Mouse (Mus musculus) kidney, postnatal 36 days (tissue): ENCODE results near the gene Capn8.

Experiments
- DNase-seq, 2 experiments: peaks; one replicate each; pipeline ENCODE4 v3.0.0; 2021 to 2022; ENCODE audit warnings: mixed read lengths in 2 of 2

Capn8 gene

DNA sequence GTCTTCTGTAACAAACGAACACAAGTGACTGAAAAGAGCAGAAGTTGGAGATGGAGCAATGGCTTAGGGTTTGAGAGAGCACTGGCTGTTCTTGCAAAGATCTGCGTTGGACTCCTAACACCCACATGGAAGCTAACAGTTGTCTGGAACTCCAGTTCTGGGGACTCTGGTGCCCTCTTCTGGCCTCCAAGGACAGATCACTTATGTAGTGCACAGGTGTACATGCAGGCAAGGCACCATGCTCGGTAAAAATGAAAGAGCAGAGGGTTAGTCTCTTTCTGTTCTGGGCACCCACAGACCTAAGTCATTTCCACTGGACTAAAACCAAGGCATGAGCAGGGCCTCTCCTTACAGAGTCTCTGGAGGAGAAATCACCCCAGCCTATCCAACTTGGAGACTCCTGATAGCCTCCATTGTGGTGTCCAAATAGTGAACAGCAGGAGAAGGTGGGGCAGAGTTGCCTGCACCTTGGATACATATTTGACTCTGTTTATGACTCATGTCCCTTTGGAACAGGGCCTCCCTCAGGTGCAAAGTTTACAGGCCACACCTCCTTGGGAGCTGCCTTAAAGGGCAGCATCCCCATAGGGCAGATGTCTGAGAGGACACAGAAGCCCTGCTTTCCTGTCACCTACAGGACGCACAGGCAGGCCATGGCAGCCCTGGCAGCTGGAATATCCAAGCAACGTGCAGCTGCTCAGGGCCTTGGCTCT is at the start of gene Capn8:
TSS of gene Capn8 (plus strand) at position 600 of the 713 bp plus-strand sequence.
- peak; percentile 24 to 53 for DNase-seq

- DNase-seq = peak; percentile 90 to 94
Observed at GRCm38 (mm10) chr1:182516758-182517676, 47.8 kb upstream of the Capn8 start, which contains the start of gene Capn2. TSS of gene Capn2 (minus strand) at chr1:182517608.

DNA sequence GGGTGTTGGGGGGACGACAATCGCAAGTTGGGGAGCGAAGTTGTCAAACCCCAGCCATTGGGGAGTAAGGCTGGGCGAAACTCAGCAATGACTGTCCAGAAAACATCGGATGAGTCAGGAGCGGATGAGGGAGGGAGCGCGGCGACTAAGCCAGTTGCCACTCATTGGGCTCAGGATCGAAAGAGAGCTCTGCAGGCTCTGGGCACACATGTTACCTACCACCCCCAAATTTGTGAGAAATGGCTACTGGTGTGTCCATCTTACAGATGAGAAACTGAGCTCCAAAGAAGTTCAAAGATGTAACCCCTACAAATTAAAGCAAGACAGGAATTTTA is 47.2 kb upstream of the Capn8 start:
- no peak for DNase-seq

DNA sequence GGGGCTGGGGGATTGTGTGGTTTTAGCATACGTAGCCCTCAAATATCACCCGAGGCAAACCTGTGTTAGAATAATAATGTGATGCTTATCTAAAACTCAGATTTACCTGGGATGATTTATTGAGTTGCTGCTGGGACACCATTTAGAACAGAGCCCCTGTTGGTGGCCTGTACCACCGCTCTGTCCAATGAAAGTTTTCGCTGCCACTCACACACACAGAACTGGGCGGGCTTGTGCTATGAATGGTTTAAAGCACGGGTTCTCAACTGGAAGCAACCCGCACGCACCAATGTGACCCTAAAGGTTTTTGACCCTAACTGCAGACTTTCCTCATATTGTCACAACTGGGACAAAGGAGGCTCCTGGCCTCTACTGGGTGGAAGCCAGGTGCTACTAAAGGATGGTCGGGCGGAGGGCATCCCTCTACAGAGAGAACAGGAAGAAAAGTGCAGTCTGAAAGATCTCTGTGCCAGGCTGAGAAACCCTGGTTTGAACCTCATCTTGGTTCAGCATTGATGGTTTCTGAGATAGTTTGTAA is 46.6 kb upstream of the Capn8 start:
- DNase-seq = no peak

GRCm38 (mm10) chr1:182518811-182519210 is 46.0 kb upstream of the Capn8 start:
- DNase-seq = no peak

- no peak for DNase-seq
Observed at GRCm38 (mm10) chr1:182519341-182519740, 45.5 kb upstream of the Capn8 start.

- peak in 1 of 2 experiments; percentile 55 for DNase-seq
Observed at GRCm38 (mm10) chr1:182520091-182520937, 44.5 kb upstream of the Capn8 start.

DNA sequence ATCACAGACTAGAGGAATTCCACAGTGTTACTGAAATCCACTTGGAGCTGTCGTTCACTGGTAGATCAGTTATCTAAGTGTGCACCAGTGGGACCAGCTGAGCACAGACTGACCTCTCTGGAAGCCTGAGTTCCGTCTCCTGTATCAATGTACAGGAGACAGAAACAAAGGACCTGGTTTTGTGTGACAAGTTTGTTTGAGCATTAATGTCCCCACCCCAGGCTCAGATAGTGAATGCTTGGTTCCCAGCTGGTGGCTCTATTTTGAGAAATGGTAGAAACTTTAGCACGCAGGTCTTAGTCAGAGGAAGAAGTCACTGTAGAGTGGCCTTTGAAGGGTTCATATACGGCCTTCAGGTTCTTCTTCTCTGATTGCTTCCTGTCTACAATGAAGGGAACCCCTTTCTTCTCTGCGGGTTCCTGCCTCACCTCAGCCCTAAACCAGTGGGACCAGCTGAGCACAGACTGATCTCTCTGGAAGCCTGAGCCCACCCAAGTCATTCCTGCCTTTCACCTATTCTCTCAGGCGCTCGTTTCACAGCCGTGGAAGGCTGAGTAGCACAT is 43.8 kb upstream of the Capn8 start:
- DNase-seq = no peak

DNA sequence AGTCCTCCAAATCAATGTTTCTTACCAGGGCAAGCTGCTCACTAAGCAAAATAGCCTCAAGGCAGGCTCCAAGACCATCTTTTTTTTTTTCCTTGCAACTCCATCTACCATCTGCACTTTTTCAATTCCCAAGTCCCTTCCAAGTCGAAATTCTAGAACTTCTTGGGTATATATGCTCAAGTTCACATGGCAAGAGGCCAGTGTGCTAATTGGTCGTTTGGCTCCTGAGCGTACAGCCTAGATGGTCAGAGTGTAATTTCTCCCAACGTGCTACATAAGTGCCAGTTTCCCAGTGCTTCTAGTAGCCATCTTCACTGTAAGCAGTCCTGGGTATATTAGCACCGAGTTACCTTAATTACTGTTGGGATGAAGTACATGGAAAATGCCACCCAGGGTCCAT is 41.8 kb upstream of the Capn8 start:
- DNase-seq = no peak

GRCm38 (mm10) chr1:182523692-182524091 is 41.1 kb upstream of the Capn8 start:
- no peak for DNase-seq

GRCm38 (mm10) chr1:182525601-182526000 is 39.2 kb upstream of the Capn8 start:
- DNase-seq = no peak

DNA sequence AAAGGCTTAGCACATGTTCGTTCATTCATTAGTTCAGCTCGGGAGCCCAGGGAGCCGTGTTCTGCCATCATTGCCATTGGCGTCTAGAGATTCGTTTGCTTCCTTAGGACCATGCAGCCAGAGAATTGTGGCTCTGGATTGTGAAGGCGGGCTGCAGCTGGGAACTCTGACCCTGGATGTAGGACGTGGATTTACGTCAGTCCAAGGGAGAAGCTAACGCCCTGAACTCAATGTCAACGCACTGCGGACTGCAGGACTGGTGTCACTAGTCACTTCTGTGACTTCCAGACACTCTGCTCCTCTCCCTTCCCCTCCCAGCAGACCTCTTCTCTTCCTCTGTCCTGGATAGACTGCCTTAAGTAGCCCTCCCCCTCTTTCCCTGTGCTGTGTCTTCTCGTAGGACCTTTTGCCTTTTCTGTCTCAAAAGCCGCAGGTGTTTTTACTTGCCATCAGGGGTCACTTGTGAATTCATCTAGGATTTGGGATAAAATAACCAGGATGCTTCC is 37.5 kb upstream of the Capn8 start:
- DNase-seq = no peak

DNA sequence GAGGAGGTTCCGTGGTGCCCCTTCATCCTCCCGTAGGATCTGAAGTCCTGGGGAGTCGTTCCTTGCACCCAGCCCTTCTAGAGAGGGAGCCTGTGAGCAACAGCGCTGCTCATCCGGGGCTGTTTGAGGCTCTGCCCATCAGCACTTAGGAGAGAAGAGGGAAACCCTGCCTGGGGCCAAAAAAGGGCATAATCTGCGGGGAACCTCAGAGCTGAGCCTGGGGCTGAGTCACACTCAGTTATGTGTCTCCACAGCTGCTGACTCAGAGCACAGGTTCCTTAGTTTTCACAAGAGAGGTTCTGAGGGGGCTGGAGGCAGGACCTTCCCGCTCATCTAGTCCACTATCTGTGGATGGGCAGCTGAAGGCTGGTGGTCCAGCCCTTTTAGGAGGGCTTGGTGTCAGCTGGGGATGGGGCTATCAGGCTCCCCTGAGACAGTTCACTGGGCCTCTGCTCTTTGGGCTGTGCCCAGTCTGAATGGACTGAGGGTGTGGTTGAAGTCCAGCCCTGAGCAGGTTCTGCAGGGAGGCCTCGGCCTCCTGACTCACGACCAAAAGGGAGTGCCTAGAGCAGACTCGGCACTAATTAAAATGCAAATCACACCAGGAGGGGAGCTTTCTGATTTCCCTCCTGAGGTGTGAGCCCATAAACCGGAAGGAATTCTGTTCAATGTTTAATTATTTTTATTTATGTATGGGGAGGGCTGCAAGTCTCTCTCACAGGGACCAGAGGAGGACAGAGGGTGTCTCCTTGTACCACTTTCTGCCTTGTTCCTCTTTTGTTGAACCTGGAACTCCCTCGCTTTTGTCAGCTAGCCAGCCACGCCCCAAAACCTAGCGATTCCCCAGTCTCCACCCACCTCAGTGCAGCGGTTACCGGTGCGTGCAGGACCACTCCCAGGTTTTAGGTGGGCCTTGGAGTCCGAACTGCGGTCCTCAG is 36.6 kb upstream of the Capn8 start:
- DNase-seq = peak in 1 of 2 experiments; percentile 47

GRCm38 (mm10) chr1:182533583-182533982 is 31.2 kb upstream of the Capn8 start:
- DNase-seq = no peak

DNA sequence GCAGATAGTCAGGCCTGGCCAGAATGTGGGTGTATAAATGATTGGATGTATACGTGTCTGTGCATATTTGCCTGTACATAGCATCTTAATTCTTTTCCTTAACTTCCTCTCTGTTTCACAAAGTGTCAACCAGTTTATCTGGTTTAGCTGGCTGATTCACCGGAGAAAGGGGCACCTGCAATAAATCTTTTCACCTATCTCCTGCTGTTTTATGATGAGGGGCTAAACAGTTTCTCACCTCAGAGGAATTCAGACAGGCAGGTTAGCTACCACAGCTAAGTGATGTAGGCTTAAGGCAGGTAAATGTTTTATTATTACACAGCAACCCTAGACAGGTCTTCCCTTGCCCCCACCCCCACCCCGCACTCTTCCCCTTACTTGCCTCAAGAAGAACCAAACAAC is 29.7 kb upstream of the Capn8 start:
- no peak for DNase-seq

GRCm38 (mm10) chr1:182539023-182539940 is 25.5 kb upstream of the Capn8 start:
- DNase-seq = peak; percentile 80 to 89

DNA sequence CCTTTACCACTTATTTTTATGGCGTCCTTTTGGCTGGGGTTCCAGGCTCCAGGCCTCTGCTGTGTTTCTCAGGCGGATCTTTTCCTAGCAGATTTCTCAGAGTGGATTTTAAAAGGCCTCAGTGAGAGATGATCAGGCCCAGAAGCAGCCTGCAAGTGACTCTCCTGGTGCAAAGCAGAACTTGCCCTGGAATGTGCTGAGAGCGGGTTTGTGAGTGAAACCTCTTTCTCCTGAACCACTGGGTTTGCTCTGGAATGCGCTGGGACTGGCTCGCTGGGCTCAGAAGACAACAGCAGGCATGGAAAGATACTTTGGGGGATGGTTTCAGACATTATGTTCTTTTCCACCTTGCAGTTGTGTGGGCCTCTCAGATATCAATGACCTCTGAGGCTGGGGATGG is 22.7 kb upstream of the Capn8 start:
- no peak for DNase-seq

DNA sequence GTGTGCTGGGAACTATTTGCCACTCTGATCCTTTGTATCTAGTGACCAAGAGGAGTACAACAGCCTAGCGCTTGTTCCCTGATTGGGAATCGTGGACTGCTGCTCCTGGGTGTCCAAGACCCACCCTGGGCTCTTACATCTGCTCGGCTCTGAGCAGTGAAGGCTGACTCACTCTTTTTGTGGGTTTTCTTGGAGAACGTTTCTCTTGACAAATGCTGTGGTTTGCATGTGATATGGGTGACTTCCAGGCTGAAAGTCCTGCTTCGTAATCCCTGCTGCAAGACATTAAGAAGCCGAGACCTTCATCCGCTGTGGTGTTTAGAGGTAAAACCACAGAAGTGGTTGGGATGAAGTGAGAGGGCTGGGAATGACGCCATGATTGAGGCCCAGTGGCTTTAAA is 21.7 kb upstream of the Capn8 start:
- no peak for DNase-seq

DNA sequence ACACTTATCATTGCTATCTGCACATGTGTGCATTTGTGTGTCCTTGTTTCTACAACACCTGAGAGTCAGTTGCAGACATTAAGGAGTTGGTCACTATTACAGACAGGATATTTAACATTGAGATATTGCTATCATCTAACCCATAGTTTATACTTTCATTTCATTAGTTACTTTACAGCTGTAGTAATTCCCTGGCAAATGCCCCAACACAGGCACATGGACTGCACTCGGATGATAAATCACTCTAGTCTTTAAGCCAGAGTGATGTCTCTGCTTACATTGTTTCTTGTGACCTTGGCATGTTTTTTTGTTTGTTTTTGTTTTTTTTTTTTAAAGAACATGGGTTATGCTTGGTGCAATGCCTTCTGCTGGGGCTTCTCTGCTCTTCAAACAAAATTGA is 20.9 kb upstream of the Capn8 start:
- no peak for DNase-seq

DNA sequence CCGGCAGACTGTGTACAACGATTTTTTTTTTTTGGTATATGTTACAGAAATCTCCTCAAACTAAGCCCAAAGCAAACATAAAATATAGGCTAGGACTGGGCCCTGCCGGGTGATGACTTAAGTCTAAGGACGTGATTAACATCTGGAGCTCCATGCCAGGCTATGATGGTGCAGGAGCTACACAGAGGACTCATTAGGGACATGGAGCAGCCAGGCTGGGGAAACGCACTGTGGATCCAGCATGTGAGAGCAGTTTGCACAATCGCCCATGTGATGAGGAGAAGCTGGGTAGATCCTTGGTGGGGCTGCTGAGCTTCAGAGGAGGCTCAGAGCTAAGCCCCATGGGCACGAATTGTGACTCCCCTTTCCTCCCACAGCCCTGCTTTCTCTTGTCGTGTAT is 14.0 kb upstream of the Capn8 start:
- DNase-seq = no peak
